Mouse (Mus musculus) stomach, embryonic 16.5 days (tissue): Measurements from ENCODE around the gene Prkch. TPM values are rescaled to one million over a fixed set of nuclear protein-coding genes. Genes with fewer than 3 reads are reported as not detected.

Experiments
- ATAC-seq: fragments of 200-750 bp; cut with Nextera tagmentation; 2 replicates; pipeline ENCODE4 v1.8.0; 2017; ENCODE audit warnings: moderate number of reproducible peaks, moderate TSS enrichment; ENCODE audit not compliant: insufficient read depth, low FRiP score
- H3K27ac ChIP-seq: fragments of 300-500 bp; sonication (generic); 2 replicates; pipeline ENCODE4 v1.5.1; 2014; ENCODE audit warnings: low read length
- H3K27me3 ChIP-seq: fragments of 300-500 bp; sonication (generic); 2 replicates; pipeline ENCODE4 v1.6.1; 2014; ENCODE audit warnings: low read length, control low read depth, mixed read lengths; ENCODE audit not compliant: control insufficient read depth, insufficient read depth
- H3K36me3 ChIP-seq: fragments of 300-500 bp; sonication (generic); 2 replicates; pipeline ENCODE4 v1.6.1; 2014; ENCODE audit warnings: low read length; ENCODE audit not compliant: control insufficient read depth, insufficient read depth
- H3K4me1 ChIP-seq: fragments of 300-500 bp; sonication (generic); 2 replicates; pipeline ENCODE4 v1.6.1; 2014; ENCODE audit warnings: low read length, control low read depth, mixed read lengths; ENCODE audit not compliant: control insufficient read depth, insufficient read depth
- H3K4me2 ChIP-seq: fragments of 300-500 bp; sonication (generic); 2 replicates; pipeline ENCODE4 v1.6.1; 2014; ENCODE audit warnings: low read depth, low read length, mixed read lengths
- H3K4me3 ChIP-seq: fragments of 300-500 bp; sonication (generic); replicated peaks from 2 replicates; pipeline ENCODE4 v1.5.1; 2014; ENCODE audit warnings: mild to moderate bottlenecking, low read length
- H3K9ac ChIP-seq: fragments of 300-500 bp; sonication (generic); 2 replicates; pipeline ENCODE4 v1.6.1; 2014; ENCODE audit warnings: low read length
- H3K9me3 ChIP-seq: fragments of 300-500 bp; sonication (generic); replicated peaks from 2 replicates; pipeline ENCODE4 v1.6.1; 2016; ENCODE audit warnings: low read length, control low read depth; ENCODE audit not compliant: control insufficient read depth
- WGBS: fragments of 180-500 bp; shearing (Covaris S2); extraction: QIAGEN DNeasy Blood & Tissue Kit; methylation state at CpG from one replicate; pipeline ENCODE4 v1.1.7; 2014; 5-methylcytosine and 5-hydroxymethylcytosine counted together
- polyA plus RNA-seq: library from polyadenylated mRNA; unstranded; fragments of >200 nt; fragmentation: Nextera tagmentation; extraction: Ambion mirVana; gene quantifications from 2 replicates; pipeline ENCODE4 v1.2.1, GENCODE M21; 2015

Prkch gene
- polyA plus RNA-seq, 1 experiment from 2014 or later: 9.8 TPM

- 67% methylated on average over 9 of the region's 9 CpGs for WGBS
- Histone ChIP-seq H3K9me3 (no peaks in the 10 kb centered on the region), H3K4me2 (no peak overlapping the region), H3K4me1 (0 out of 2 replicates have a peak, but pooled peaks cover 3% of the 10 kb centered on the region), H3K36me3 (no peaks in the 10 kb centered on the region), H3K9ac (no peak overlapping the region), H3K27me3 (no peaks in the 10 kb centered on the region), H3K4me3 (no peak overlapping the region), H3K27ac (peak overlapping the region; percentile 45; the same call in 1 of the 2 replicates)
- no peak for ATAC-seq
These were observed 170.0 kb downstream of the Prkch start for GRCm38 (mm10) chr12:73754476-73755150.

- WGBS: 74% methylated on average over 8 of the region's 8 CpGs
- 0 out of 2 replicates have a peak, but pooled peaks cover 3% of the 10 kb centered on the region for H3K4me1 ChIP-seq
- no peaks in the 10 kb centered on the region for H3K36me3 ChIP-seq
- H3K4me3 ChIP-seq: no peak overlapping the region
- H3K27me3 ChIP-seq: no peaks in the 10 kb centered on the region
- no peak overlapping the region for H3K4me2 ChIP-seq
- no peaks in the 10 kb centered on the region for H3K9me3 ChIP-seq
- ATAC-seq: peak; percentile 87
- H3K9ac ChIP-seq: no peak overlapping the region
- H3K27ac ChIP-seq: peak overlapping the region; percentile 45; the same call in 1 of the 2 replicates
These were observed 171.1 kb downstream of the Prkch start for GRCm38 (mm10) chr12:73755646-73756045.

GRCm38 (mm10) chr12:73756527-73756926, 171.9 kb downstream of the Prkch start:
- Histone ChIP-seq H3K9me3 (no peaks in the 10 kb centered on the region), H3K4me3 (no peak overlapping the region), H3K27ac (no peak overlapping the region), H3K36me3 (no peaks in the 10 kb centered on the region), H3K9ac (no peak overlapping the region), H3K4me1 (0 out of 2 replicates have a peak, but pooled peaks cover 3% of the 10 kb centered on the region), H3K4me2 (no peak overlapping the region), H3K27me3 (no peaks in the 10 kb centered on the region)
- ATAC-seq: no peak
- WGBS: 82% methylated on average over 6 of the region's 6 CpGs

- no peak for ATAC-seq
- no peak overlapping the region for H3K4me3 ChIP-seq
- 84% methylated on average over 6 of the region's 6 CpGs for WGBS
These were observed 177.4 kb downstream of the Prkch start for GRCm38 (mm10) chr12:73762001-73762400.

GRCm38 (mm10) chr12:73762762-73763161, 178.2 kb downstream of the Prkch start:
- no peak for ATAC-seq
- no peaks in the 10 kb centered on the region for H3K36me3 ChIP-seq
- H3K9ac ChIP-seq: no peak overlapping the region
- peaks cover 11% of the 10 kb centered on the region; the same call in 1 of the 2 replicates for H3K4me1 ChIP-seq
- H3K9me3 ChIP-seq: no peaks in the 10 kb centered on the region
- H3K27ac ChIP-seq: no peak overlapping the region
- H3K4me2 ChIP-seq: no peak overlapping the region
- H3K27me3 ChIP-seq: no peaks in the 10 kb centered on the region
- 77% methylated on average over 3 of the region's 3 CpGs for WGBS
- H3K4me3 ChIP-seq: no peak overlapping the region

More at GRCm38 (mm10) chr12:73762001-73762400, 177.4 kb downstream of the Prkch start:
- Histone ChIP-seq H3K9ac (no peak overlapping the region), H3K27ac (no peak overlapping the region), H3K9me3 (no peaks in the 10 kb centered on the region), H3K36me3 (no peaks in the 10 kb centered on the region), H3K4me1 (peaks cover 11% of the 10 kb centered on the region; the same call in 1 of the 2 replicates), H3K4me2 (no peak overlapping the region), H3K27me3 (no peaks in the 10 kb centered on the region)

- WGBS: 36% methylated on average over 15 of the region's 15 CpGs
- Histone ChIP-seq H3K36me3 (no peaks in the 10 kb centered on the region), H3K9me3 (no peaks in the 10 kb centered on the region), H3K27ac (peak overlapping the region; percentile 22), H3K4me3 (no peak overlapping the region), H3K4me1 (peaks cover 11% of the 10 kb centered on the region; the same call in 1 of the 2 replicates), H3K27me3 (no peaks in the 10 kb centered on the region), H3K9ac (no peak overlapping the region), H3K4me2 (no peak overlapping the region)
- peak; percentile 85 for ATAC-seq
These were observed 180.3 kb downstream of the Prkch start for GRCm38 (mm10) chr12:73764649-73765525.

- no peaks in the 10 kb centered on the region for H3K36me3 ChIP-seq
- no peaks in the 10 kb centered on the region for H3K9me3 ChIP-seq
- H3K9ac ChIP-seq: no peak overlapping the region
- no peak overlapping the region for H3K27ac ChIP-seq
- no peaks in the 10 kb centered on the region for H3K27me3 ChIP-seq
- H3K4me3 ChIP-seq: no peak overlapping the region
- WGBS: 81% methylated on average over 8 of the region's 8 CpGs
- peaks cover 11% of the 10 kb centered on the region; the same call in 1 of the 2 replicates for H3K4me1 ChIP-seq
- no peak overlapping the region for H3K4me2 ChIP-seq
- no peak for ATAC-seq
These were observed 181.6 kb downstream of the Prkch start for GRCm38 (mm10) chr12:73766152-73766551.

- H3K27ac ChIP-seq: no peak overlapping the region
- H3K9me3 ChIP-seq: no peaks in the 10 kb centered on the region
- H3K4me3 ChIP-seq: no peak overlapping the region
- WGBS: 71% methylated on average over 5 of the region's 5 CpGs
- H3K27me3 ChIP-seq: no peaks in the 10 kb centered on the region
- ATAC-seq: no peak
- peaks cover 11% of the 10 kb centered on the region; the same call in 1 of the 2 replicates for H3K4me1 ChIP-seq
- no peak overlapping the region for H3K9ac ChIP-seq
- H3K4me2 ChIP-seq: no peak overlapping the region
- no peaks in the 10 kb centered on the region for H3K36me3 ChIP-seq
These were observed 184.2 kb downstream of the Prkch start for GRCm38 (mm10) chr12:73768788-73769187.

GRCm38 (mm10) chr12:73769536-73769935, 184.9 kb downstream of the Prkch start:
- no peak overlapping the region for H3K9ac ChIP-seq
- H3K4me1 ChIP-seq: peaks cover 7% of the 10 kb centered on the region; the same call in 1 of the 2 replicates
- 81% methylated on average over 6 of the region's 6 CpGs for WGBS
- H3K4me3 ChIP-seq: no peak overlapping the region
- H3K9me3 ChIP-seq: no peaks in the 10 kb centered on the region
- H3K36me3 ChIP-seq: no peaks in the 10 kb centered on the region
- no peak overlapping the region for H3K4me2 ChIP-seq
- ATAC-seq: no peak
- no peaks in the 10 kb centered on the region for H3K27me3 ChIP-seq
- H3K27ac ChIP-seq: no peak overlapping the region
